Mouse (Mus musculus): ENCODE results near the gene Rere.

GRCm38 (mm10) chr4:150583777-150584135 is 302.3 kb downstream of the Rere start:
- TF ChIP-seq CTCF (IDR thresholded peaks at IDR 0.05; ENCODE audit: control insufficient read depth, insufficient read depth, insufficient replicate concordance, low read depth, low read length), result no peak
- no peak for TF ChIP-seq POLR2A (IDR thresholded peaks at IDR 0.05; ENCODE audit: control insufficient read depth, low read depth, low read length)
